Mouse (Mus musculus) liver, embryonic 11.5 days (tissue): ENCODE measurements at regions not wholly inside any gene's neighbourhood (a gene's known extent, or its start where the extent isn't known, plus 50 kb on each side); places are given as distances from the start of the nearest gene placed in this dataset.

Source experiments
- ATAC-seq: fragments of 200-750 bp; cut with Nextera tagmentation; replicated peaks from 2 replicates; pipeline ENCODE4 v1.8.0; 2017; ENCODE audit warnings: moderate number of reproducible peaks, mild to moderate bottlenecking, moderate TSS enrichment, moderate library complexity; ENCODE audit not compliant: low FRiP score
- DNase-seq: peaks from one replicate; pipeline ENCODE4 v3.0.0-alpha.2; 2017; ENCODE audit warnings: low spot score
- H3K27ac ChIP-seq: fragments of 300-500 bp; sonication (generic); 2 replicates; pipeline ENCODE4 v1.5.1; 2014; ENCODE audit warnings: mild to moderate bottlenecking, low read depth, low read length, control low read depth
- H3K27me3 ChIP-seq: fragments of 300-500 bp; sonication (generic); replicated peaks from 2 replicates; pipeline ENCODE4 v1.6.1; 2014; ENCODE audit warnings: low read length, mixed read lengths; ENCODE audit not compliant: control insufficient read depth, insufficient read depth
- H3K36me3 ChIP-seq: fragments of 300-500 bp; sonication (generic); 2 replicates; pipeline ENCODE4 v1.6.1; 2014; ENCODE audit warnings: mild to moderate bottlenecking, low read length, moderate library complexity, mixed read lengths; ENCODE audit not compliant: control insufficient read depth, insufficient read depth
- H3K4me1 ChIP-seq: fragments of 300-500 bp; sonication (generic); replicated peaks from 2 replicates; pipeline ENCODE4 v1.6.1; 2014; ENCODE audit warnings: low read length, mixed read lengths; ENCODE audit not compliant: control insufficient read depth, insufficient read depth
- H3K4me2 ChIP-seq: fragments of 300-500 bp; sonication (generic); 2 replicates; pipeline ENCODE4 v1.6.1; 2014; ENCODE audit warnings: mild to moderate bottlenecking, control low read depth, moderate library complexity
- H3K4me3 ChIP-seq: fragments of 300-500 bp; sonication (generic); 2 replicates; pipeline ENCODE4 v1.5.1; 2014; ENCODE audit warnings: low read depth, low read length, control low read depth
- H3K9ac ChIP-seq: fragments of 300-500 bp; sonication (generic); 2 replicates; pipeline ENCODE4 v1.6.1; 2014; ENCODE audit warnings: low read depth, low read length, control low read depth
- H3K9me3 ChIP-seq: fragments of 300-500 bp; sonication (generic); 2 replicates; pipeline ENCODE4 v1.6.1; 2016; ENCODE audit warnings: low read length, inconsistent platforms, mixed read lengths; ENCODE audit not compliant: control insufficient read depth
- WGBS: fragments of 180-500 bp; shearing (Covaris S2); extraction: QIAGEN DNeasy Blood & Tissue Kit; methylation state at CpG from one replicate; pipeline ENCODE4 v1.1.7; 2014; 5-methylcytosine and 5-hydroxymethylcytosine counted together

- Histone ChIP-seq H3K4me2 (no peak overlapping the region), H3K4me1 (no peaks in the 10 kb centered on the region)
- WGBS, result 86% methylated on average over 6 of the region's 6 CpGs
Measured at GRCm38 (mm10) chr8:109248356-109248755, 245.5 kb upstream of the Pmfbp1 start.

GRCm38 (mm10) chr8:109249256-109249655 lies 244.6 kb upstream of the Pmfbp1 start:
- Histone ChIP-seq H3K27me3 (no peaks in the 10 kb centered on the region), H3K27ac (no peak overlapping the region), H3K4me3 (no peak overlapping the region), H3K9me3 (no peaks in the 10 kb centered on the region), H3K9ac (no peak overlapping the region), H3K4me2 (no peak overlapping the region), H3K4me1 (no peaks in the 10 kb centered on the region), H3K36me3 (no peaks in the 10 kb centered on the region)
- no peak for DNase-seq
- ATAC-seq, result no peak
- WGBS, result 89% methylated on average over 12 of the region's 12 CpGs

More at GRCm38 (mm10) chr8:109248356-109248755, 245.5 kb upstream of the Pmfbp1 start:
- Histone ChIP-seq H3K4me3 (no peak overlapping the region), H3K9ac (no peak overlapping the region), H3K9me3 (no peaks in the 10 kb centered on the region), H3K27ac (no peak overlapping the region), H3K36me3 (no peaks in the 10 kb centered on the region), H3K27me3 (no peaks in the 10 kb centered on the region)
- DNase-seq (no peak), ATAC-seq (no peak)

GRCm38 (mm10) chr8:109249691-109250090 lies 244.1 kb upstream of the Pmfbp1 start:
- Histone ChIP-seq H3K4me2 (no peak overlapping the region), H3K4me1 (no peaks in the 10 kb centered on the region), H3K4me3 (no peak overlapping the region), H3K27ac (no peak overlapping the region), H3K9me3 (no peaks in the 10 kb centered on the region), H3K36me3 (no peaks in the 10 kb centered on the region), H3K9ac (no peak overlapping the region), H3K27me3 (no peaks in the 10 kb centered on the region)
- 91% methylated on average over 9 of the region's 9 CpGs for WGBS
- DNase-seq, result no peak
- ATAC-seq, result no peak

GRCm38 (mm10) chr8:109250551-109250950 lies 243.3 kb upstream of the Pmfbp1 start:
- no peak for DNase-seq
- 81% methylated on average over 8 of the region's 8 CpGs for WGBS

GRCm38 (mm10) chr8:109251360-109251798 lies 242.4 kb upstream of the Pmfbp1 start:
- Histone ChIP-seq H3K27ac (no peak overlapping the region), H3K9ac (no peak overlapping the region), H3K4me1 (no peaks in the 10 kb centered on the region), H3K9me3 (no peaks in the 10 kb centered on the region), H3K4me2 (no peak overlapping the region), H3K27me3 (no peaks in the 10 kb centered on the region), H3K36me3 (no peaks in the 10 kb centered on the region), H3K4me3 (no peak overlapping the region)
- ATAC-seq, result no peak
- DNase-seq, result no peak
- 84% methylated on average over 24 of the region's 24 CpGs for WGBS

More at GRCm38 (mm10) chr8:109250551-109250950, 243.3 kb upstream of the Pmfbp1 start:
- Histone ChIP-seq H3K4me3 (no peak overlapping the region), H3K36me3 (no peaks in the 10 kb centered on the region), H3K4me1 (no peaks in the 10 kb centered on the region), H3K27ac (no peak overlapping the region), H3K9ac (no peak overlapping the region), H3K4me2 (no peak overlapping the region), H3K27me3 (no peaks in the 10 kb centered on the region), H3K9me3 (no peaks in the 10 kb centered on the region)
- no peak for ATAC-seq

- ATAC-seq (no peak), DNase-seq (no peak)
- Histone ChIP-seq H3K27ac (no peak overlapping the region), H3K9me3 (no peaks in the 10 kb centered on the region), H3K4me3 (no peak overlapping the region), H3K9ac (no peak overlapping the region), H3K27me3 (no peaks in the 10 kb centered on the region), H3K4me2 (no peak overlapping the region), H3K36me3 (no peaks in the 10 kb centered on the region), H3K4me1 (no peaks in the 10 kb centered on the region)
- 77% methylated on average over 4 of the region's 4 CpGs for WGBS
Measured at GRCm38 (mm10) chr8:109252404-109252803, 241.4 kb upstream of the Pmfbp1 start.

- no peaks in the 10 kb centered on the region for H3K9me3 ChIP-seq
- ATAC-seq, result no peak
- DNase-seq, result no peak
- no peaks in the 10 kb centered on the region for H3K27me3 ChIP-seq
- H3K36me3 ChIP-seq, result no peaks in the 10 kb centered on the region
- H3K9ac ChIP-seq, result no peak overlapping the region
- H3K4me3 ChIP-seq, result no peak overlapping the region
- H3K4me2 ChIP-seq, result no peak overlapping the region
- WGBS, result 13% methylated on average over 5 of the region's 5 CpGs
- no peak overlapping the region for H3K27ac ChIP-seq
- H3K4me1 ChIP-seq, result no peaks in the 10 kb centered on the region
Measured at GRCm38 (mm10) chr8:109279129-109279528, 214.7 kb upstream of the Pmfbp1 start.

GRCm38 (mm10) chr8:109280540-109280939 lies 213.3 kb upstream of the Pmfbp1 start:
- H3K4me3 ChIP-seq, result no peak overlapping the region
- DNase-seq, result no peak
- H3K9me3 ChIP-seq, result no peaks in the 10 kb centered on the region
- no peaks in the 10 kb centered on the region for H3K4me1 ChIP-seq
- H3K27me3 ChIP-seq, result no peaks in the 10 kb centered on the region
- H3K27ac ChIP-seq, result no peak overlapping the region
- no peak overlapping the region for H3K4me2 ChIP-seq
- 79% methylated on average over 2 of the region's 2 CpGs for WGBS
- no peaks in the 10 kb centered on the region for H3K36me3 ChIP-seq
- H3K9ac ChIP-seq, result no peak overlapping the region
- ATAC-seq, result no peak; the same call in 1 of the 2 replicates

- H3K4me1 ChIP-seq, result no peaks in the 10 kb centered on the region
- no peaks in the 10 kb centered on the region for H3K36me3 ChIP-seq
- 56% methylated on average over 10 of the region's 10 CpGs for WGBS
- no peak for ATAC-seq
- H3K4me2 ChIP-seq, result no peak overlapping the region
- no peak for DNase-seq
- no peak overlapping the region for H3K27ac ChIP-seq
- no peaks in the 10 kb centered on the region for H3K9me3 ChIP-seq
- H3K4me3 ChIP-seq, result no peak overlapping the region
- H3K27me3 ChIP-seq, result no peaks in the 10 kb centered on the region
- no peak overlapping the region for H3K9ac ChIP-seq
Measured at GRCm38 (mm10) chr8:109281598-109281997, 212.2 kb upstream of the Pmfbp1 start.
